Mouse (Mus musculus): ENCODE measurements around the gene Hectd4. TPM values are rescaled to one million over a fixed set of nuclear protein-coding genes. Genes with fewer than 3 reads are reported as not detected.

The Hectd4 gene
- polyA plus RNA-seq, 1 experiment from 2014 or later = 6.8 TPM

- no peak for TF ChIP-seq CTCF (IDR thresholded peaks at IDR 0.05; ENCODE audit: low read depth)
- peaks cover 23% of the 10 kb centered on the region for H3K36me3 ChIP-seq (ENCODE audit: insufficient read depth)
- ATAC-seq (ENCODE audit: insufficient read depth) (peak; percentile 71), DNase-seq (peak; percentile 71)
- peak overlapping the region; percentile 83 for H3K9ac ChIP-seq
- H3K4me3 ChIP-seq (ENCODE audit: low read depth, low read length) = peak overlapping the region; percentile 75
- no peaks in the 10 kb centered on the region for H3K27me3 ChIP-seq (ENCODE audit: insufficient read depth, low read length)
- peak overlapping the region; percentile 83 for H3K27ac ChIP-seq (ENCODE audit: low read depth)
- H3K4me2 ChIP-seq = peak overlapping the region; percentile 78
- 1% methylated on average over 47 of the region's 47 CpGs for WGBS
- no peaks in the 10 kb centered on the region for H3K9me3 ChIP-seq (ENCODE audit: low read depth, low read length)
- H3K4me1 ChIP-seq (ENCODE audit: insufficient read depth) = no peaks in the 10 kb centered on the region
Observed at GRCm38 (mm10) chr5:121384757-121385460, 164.9 kb downstream of the Hectd4 start.

- H3K4me1 ChIP-seq (ENCODE audit: insufficient read depth) = no peaks in the 10 kb centered on the region
- H3K4me3 ChIP-seq (ENCODE audit: low read depth, low read length) = peak within 1 kb of the TSS; percentile 75
- H3K9me3 ChIP-seq (ENCODE audit: low read depth, low read length) = no peaks in the 10 kb centered on the region
- H3K27me3 ChIP-seq (ENCODE audit: insufficient read depth, low read length) = no peaks in the 10 kb centered on the region
- DNase-seq (peak; percentile 98), ATAC-seq (ENCODE audit: insufficient read depth) (peak; percentile 98)
- peaks cover 17% of the 10 kb centered on the region for H3K36me3 ChIP-seq (ENCODE audit: insufficient read depth)
- TF ChIP-seq CTCF (IDR thresholded peaks at IDR 0.05; ENCODE audit: low read depth) = no peak
- H3K9ac ChIP-seq = peak within 1 kb of the TSS; percentile 83
- peak within 1 kb of the TSS; percentile 83 for H3K27ac ChIP-seq (ENCODE audit: low read depth)
- under 1% methylated on average over 45 of the region's 45 CpGs for WGBS
- peak within 1 kb of the TSS; percentile 78 for H3K4me2 ChIP-seq
Observed at GRCm38 (mm10) chr5:121385461-121386119, 165.6 kb downstream of the Hectd4 start, which contains the start of gene Trafd1. Gene Trafd1, minus strand, starts transcription at chr5:121385632.

GRCm38 (mm10) chr5:121386120-121386909, 166.3 kb downstream of the Hectd4 start:
- H3K4me2 ChIP-seq = peak overlapping the region; percentile 78
- no peak for TF ChIP-seq CTCF (IDR thresholded peaks at IDR 0.05; ENCODE audit: low read depth)
- WGBS = 31% methylated on average over 22 of the region's 22 CpGs
- ATAC-seq (ENCODE audit: insufficient read depth) = no peak
- DNase-seq = peak; percentile 39
- H3K27ac ChIP-seq (ENCODE audit: low read depth) = peak overlapping the region; percentile 18; the same call in 1 of the 2 replicates
- peaks cover 11% of the 10 kb centered on the region; the same call in 1 of the 2 replicates for H3K36me3 ChIP-seq (ENCODE audit: insufficient read depth)
- no peak overlapping the region for H3K9ac ChIP-seq
- H3K9me3 ChIP-seq (ENCODE audit: low read depth, low read length) = no peaks in the 10 kb centered on the region
- peak overlapping the region; percentile 75 for H3K4me3 ChIP-seq (ENCODE audit: low read depth, low read length)
- H3K4me1 ChIP-seq (ENCODE audit: insufficient read depth) = no peaks in the 10 kb centered on the region
- no peaks in the 10 kb centered on the region for H3K27me3 ChIP-seq (ENCODE audit: insufficient read depth, low read length)

- no peak for ATAC-seq (ENCODE audit: insufficient read depth)
- peak; percentile 25 for DNase-seq
- Histone ChIP-seq H3K27ac (ENCODE audit: low read depth) (no peak overlapping the region), H3K9ac (no peak overlapping the region), H3K4me3 (ENCODE audit: low read depth, low read length) (no peak overlapping the region), H3K9me3 (ENCODE audit: low read depth, low read length) (no peaks in the 10 kb centered on the region), H3K27me3 (ENCODE audit: insufficient read depth, low read length) (no peaks in the 10 kb centered on the region), H3K4me2 (no peak overlapping the region), H3K36me3 (ENCODE audit: insufficient read depth) (peaks cover 3% of the 10 kb centered on the region; the same call in 1 of the 2 replicates), H3K4me1 (ENCODE audit: insufficient read depth) (no peaks in the 10 kb centered on the region)
- 35% methylated on average over 4 of the region's 4 CpGs for WGBS
- no peak for TF ChIP-seq CTCF (IDR thresholded peaks at IDR 0.05; ENCODE audit: low read depth)
Observed at GRCm38 (mm10) chr5:121387126-121387525, 167.1 kb downstream of the Hectd4 start.

- Histone ChIP-seq H3K36me3 (ENCODE audit: insufficient read depth) (no peaks in the 10 kb centered on the region), H3K27ac (ENCODE audit: low read depth) (no peak overlapping the region), H3K9ac (no peak overlapping the region), H3K9me3 (ENCODE audit: low read depth, low read length) (no peaks in the 10 kb centered on the region), H3K27me3 (ENCODE audit: insufficient read depth, low read length) (no peaks in the 10 kb centered on the region), H3K4me1 (ENCODE audit: insufficient read depth) (no peaks in the 10 kb centered on the region), H3K4me2 (no peak overlapping the region), H3K4me3 (ENCODE audit: low read depth, low read length) (no peak overlapping the region)
- ATAC-seq (ENCODE audit: insufficient read depth) = no peak
- no peak for TF ChIP-seq CTCF (IDR thresholded peaks at IDR 0.05; ENCODE audit: low read depth)
- no peak for DNase-seq
- WGBS = 57% methylated on average over 7 of the region's 7 CpGs
Observed at GRCm38 (mm10) chr5:121389106-121389505, 169.1 kb downstream of the Hectd4 start.

GRCm38 (mm10) chr5:121389691-121390090, 169.7 kb downstream of the Hectd4 start:
- no peaks in the 10 kb centered on the region for H3K27me3 ChIP-seq (ENCODE audit: insufficient read depth, low read length)
- no peak for DNase-seq
- no peak overlapping the region for H3K27ac ChIP-seq (ENCODE audit: low read depth)
- no peak overlapping the region for H3K9ac ChIP-seq
- ATAC-seq (ENCODE audit: insufficient read depth) = no peak
- no peaks in the 10 kb centered on the region for H3K36me3 ChIP-seq (ENCODE audit: insufficient read depth)
- H3K4me1 ChIP-seq (ENCODE audit: insufficient read depth) = no peaks in the 10 kb centered on the region
- no peaks in the 10 kb centered on the region for H3K9me3 ChIP-seq (ENCODE audit: low read depth, low read length)
- no peak for TF ChIP-seq CTCF (IDR thresholded peaks at IDR 0.05; ENCODE audit: low read depth)
- H3K4me2 ChIP-seq = no peak overlapping the region
- H3K4me3 ChIP-seq (ENCODE audit: low read depth, low read length) = no peak overlapping the region

All from lung, embryonic 14.5 days (tissue).